Mouse (Mus musculus): ENCODE data around the gene Nfatc4. TPM values are rescaled to one million over a fixed set of nuclear protein-coding genes. Genes with fewer than 3 reads are reported as not detected.
A peak's percentile ranks its signal among the peaks of the same experiment; 100 is the strongest.

Gene Nfatc4
- total RNA-seq, 2 experiments from 2014 or later = 3.5 to 4.0 TPM

DNA sequence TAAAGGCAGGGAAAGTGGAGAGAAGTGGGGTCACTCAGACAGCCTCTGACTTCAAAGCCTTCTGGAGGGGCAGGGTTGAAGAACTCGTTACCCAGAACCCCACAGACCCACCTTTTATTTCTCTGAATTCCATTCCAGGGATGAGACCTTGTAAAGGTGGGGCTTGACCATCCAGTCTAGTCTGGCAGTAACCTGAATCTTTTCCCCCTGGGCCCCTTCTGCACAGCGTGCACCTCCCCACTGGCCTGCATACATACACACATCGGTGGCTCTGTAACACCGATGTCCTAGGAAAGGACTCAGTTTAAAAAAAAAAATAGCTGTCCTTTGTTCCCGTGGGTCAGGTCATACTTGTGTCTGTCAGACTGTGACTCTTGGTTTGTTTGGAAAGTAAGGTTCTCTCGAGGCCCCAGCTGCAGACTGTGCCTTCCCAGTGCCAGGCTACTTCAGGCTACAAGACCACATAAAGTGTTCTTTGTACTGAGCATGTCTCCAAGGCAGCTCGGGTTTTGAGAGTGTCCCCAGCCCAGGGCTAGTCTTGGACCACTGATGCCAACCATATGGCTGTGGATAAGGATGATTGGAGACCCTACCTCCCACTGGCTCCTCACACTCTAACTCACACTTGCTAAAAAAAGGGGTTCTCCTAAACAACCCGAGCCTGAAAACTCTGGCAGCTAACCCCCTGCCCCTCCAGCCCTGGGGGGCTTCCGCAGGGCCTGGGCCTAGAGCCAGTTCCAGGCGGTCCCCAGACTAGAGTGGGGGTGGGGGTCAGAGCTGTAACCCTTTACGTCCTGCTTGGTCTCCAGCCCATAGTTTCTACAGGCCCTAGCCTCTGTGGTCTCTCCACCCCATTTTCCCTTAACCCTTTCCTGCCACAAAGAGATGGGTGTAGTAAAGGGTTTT is 30.0 kb downstream of the Nfatc4 start:
- DNase-seq (ENCODE audit: low spot score in 2 of 2) = peak; percentile 33 to 35

DNA sequence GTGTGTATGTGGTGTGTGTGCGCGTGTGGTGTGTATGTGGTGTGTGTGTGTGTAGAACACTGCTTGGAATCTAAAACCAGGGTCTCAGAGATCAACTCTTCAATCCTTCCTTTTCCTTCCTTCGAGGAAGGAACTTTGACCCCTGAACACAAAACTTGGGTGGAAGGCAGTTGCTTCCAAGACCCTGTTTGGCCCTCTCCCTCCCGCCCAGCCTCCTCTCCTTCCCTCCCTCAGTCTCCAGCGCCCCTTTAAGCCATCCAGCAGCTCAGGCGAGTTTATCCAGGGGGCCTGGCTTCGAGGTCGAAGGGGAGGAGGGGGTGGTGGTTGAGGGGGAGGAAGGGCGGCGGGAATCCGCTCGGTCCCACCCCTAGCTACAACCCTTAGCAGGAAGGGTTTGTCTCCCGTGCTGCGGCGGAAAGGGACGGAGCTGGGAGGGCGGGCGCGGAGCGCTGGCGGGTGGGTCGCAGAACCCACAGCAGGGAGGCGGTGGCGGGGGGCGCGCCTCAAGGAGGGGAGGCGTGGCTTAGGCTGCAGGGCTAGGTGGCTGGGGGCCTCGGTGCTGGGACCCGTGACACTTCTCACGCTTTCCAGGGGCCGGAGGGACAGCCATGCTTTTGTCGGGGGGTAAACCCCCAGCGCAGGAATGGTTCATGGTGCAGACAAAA is 30.8 kb downstream of the Nfatc4 start, which contains the start of gene Nynrin:
Gene Nynrin (plus strand): TSS at position 390 of the 665 bp plus-strand sequence.
- peak; percentile 29 to 34 for DNase-seq (ENCODE audit: low spot score in 2 of 2)

- no peak for DNase-seq (ENCODE audit: low spot score in 2 of 2)
Measured at GRCm38 (mm10) chr14:55854406-55855100, 31.6 kb downstream of the Nfatc4 start.

GRCm38 (mm10) chr14:55855101-55855561 is 32.2 kb downstream of the Nfatc4 start:
- DNase-seq (ENCODE audit: low spot score in 2 of 2) = no peak

DNA sequence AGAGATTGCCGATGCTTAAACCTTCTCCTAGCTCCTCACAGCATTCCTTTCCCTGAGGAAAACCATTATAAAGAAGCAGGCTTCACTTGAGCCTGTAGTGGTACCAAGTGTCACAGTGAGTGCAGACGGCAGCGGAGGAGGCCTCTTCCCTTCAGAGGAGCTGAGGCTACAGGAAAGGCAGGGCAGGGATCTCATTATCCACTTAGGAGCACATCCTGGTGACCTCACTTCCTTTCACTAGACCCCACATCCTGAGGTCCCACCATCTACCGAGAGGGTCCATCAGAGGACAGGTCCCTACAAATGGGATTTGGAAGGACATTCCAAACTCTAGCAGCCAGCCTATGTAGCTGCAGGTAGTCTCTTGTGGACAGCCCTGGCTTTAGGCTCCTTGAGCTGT is 34.6 kb downstream of the Nfatc4 start:
- no peak for DNase-seq (ENCODE audit: low spot score in 2 of 2)

- DNase-seq (ENCODE audit: low spot score in 2 of 2) = no peak
Measured at GRCm38 (mm10) chr14:55862186-55862585, 39.2 kb downstream of the Nfatc4 start.

DNA sequence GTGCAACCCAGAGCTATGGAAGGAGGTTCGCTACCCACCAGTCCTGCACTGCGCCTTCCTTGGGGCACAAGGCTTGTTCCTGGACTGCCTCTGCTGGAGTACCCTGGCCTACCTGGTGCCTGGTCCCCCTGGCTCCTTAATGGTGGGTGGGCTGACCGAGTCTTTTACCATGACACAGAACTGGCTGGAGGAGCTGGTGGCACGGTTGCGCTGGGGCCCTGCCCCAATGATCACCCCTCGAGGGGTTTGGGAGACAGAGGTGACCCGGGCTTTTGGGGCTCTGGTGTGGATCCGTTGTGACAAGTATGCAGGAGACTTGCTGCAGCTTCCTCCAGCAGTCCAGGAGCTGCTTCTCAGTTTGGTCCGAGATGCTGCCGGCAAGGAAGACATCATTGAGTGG is 40.0 kb downstream of the Nfatc4 start:
- DNase-seq (ENCODE audit: low spot score in 2 of 2) = no peak

GRCm38 (mm10) chr14:55863773-55864172 is 40.8 kb downstream of the Nfatc4 start:
- DNase-seq (ENCODE audit: low spot score in 2 of 2) = peak; percentile 51 to 53

GRCm38 (mm10) chr14:55866962-55867361 is 44.0 kb downstream of the Nfatc4 start:
- DNase-seq (ENCODE audit: low spot score in 2 of 2) = peak; percentile 55 to 57

- DNase-seq (ENCODE audit: low spot score in 2 of 2) = no peak
Measured at GRCm38 (mm10) chr14:55868230-55869026, 45.5 kb downstream of the Nfatc4 start.

DNA sequence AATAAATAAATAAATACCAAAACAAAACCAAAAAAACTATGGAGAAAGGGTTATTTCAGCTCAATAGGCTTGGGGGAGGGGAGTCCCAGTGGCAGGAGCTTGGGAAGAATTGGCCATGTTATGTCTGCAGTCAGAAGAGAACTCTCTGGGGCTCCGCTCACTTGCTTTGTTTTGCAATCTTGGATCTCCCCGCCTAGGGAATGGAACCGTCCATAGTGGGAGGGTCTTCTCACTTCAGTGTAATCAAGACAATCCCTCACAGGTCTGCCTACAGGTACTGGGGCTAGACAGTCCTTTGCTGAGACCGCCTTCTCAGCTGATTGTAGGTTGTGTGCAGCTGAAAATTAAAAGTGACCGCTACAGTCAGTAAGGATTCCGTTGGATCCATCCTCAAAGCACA is 46.6 kb downstream of the Nfatc4 start:
- no peak for DNase-seq (ENCODE audit: low spot score in 2 of 2)

- no peak for DNase-seq (ENCODE audit: low spot score in 2 of 2)
Measured at GRCm38 (mm10) chr14:55872039-55872438, 49.1 kb downstream of the Nfatc4 start.

GRCm38 (mm10) chr14:55872551-55872950 is 49.6 kb downstream of the Nfatc4 start:
- no peak for DNase-seq (ENCODE audit: low spot score in 2 of 2)

DNA sequence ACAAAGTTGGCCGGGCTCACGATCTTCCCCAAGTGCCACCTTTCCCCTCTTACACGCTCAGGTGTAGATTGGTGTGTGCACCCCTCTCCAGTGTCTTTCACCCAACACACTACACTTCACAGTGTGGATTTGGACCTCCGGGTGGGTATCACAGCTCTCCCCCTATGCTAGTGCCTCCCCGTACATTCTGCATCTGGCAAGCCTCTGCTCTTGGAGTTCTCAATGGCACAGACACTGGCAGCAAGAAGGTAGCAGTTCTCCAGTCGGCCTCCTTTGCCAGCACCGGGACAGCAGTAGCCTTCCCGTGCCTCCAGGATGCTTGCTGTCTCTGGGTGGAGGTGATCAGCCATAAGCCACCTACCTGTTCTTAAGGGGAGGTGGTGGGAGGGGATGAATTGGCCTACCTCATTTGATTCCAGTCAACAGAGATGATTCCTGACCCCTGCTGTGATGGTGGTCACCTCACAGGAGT is 50.3 kb downstream of the Nfatc4 start:
- DNase-seq (ENCODE audit: low spot score in 2 of 2) = no peak

GRCm38 (mm10) chr14:55873714-55874683 is 51.1 kb downstream of the Nfatc4 start:
- DNase-seq (ENCODE audit: low spot score in 2 of 2) = peak; percentile 76 to 83

- no peak for DNase-seq (ENCODE audit: low spot score in 2 of 2)
Measured at GRCm38 (mm10) chr14:55877469-55878315, 54.7 kb downstream of the Nfatc4 start.

DNA sequence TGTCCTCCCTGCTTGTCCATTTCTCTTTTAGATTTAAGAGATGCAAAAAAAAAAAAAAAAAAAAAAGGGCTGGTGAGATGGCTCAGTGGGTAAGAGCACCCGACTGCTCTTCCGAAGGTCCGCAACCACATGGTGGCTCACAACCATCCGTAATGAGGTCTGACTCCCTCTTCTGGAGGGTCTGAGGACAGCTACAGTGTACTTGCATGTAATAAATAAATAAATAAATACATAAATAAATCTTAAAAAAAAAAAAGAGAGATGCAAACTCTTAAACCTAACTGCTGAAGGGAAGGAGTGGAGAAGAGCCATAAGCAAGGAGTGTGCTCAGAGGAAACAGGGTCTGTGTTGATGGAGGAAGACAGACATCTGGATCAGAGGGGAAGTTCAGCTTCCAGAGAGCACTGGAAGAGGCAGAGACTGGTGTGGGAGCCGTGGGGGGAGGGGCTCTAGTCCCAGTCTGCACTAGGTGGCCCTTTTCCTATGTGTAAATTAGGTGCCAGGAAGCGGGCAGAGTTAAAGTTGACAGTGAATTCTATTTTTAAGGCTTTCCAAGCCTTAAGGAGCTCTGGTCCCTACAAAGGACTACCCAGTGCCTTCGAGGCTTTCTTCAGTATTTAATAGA is 55.5 kb downstream of the Nfatc4 start:
- DNase-seq (ENCODE audit: low spot score in 2 of 2) = no peak

GRCm38 (mm10) chr14:55879623-55880022 is 56.7 kb downstream of the Nfatc4 start:
- DNase-seq (ENCODE audit: low spot score in 2 of 2) = peak; percentile 61 to 78

All from layer of hippocampus, postnatal 14 days (tissue).